Mouse (Mus musculus) left cerebral cortex, postnatal 4 days (tissue): ENCODE data around the gene Irs2. TPM values are rescaled to one million over a fixed set of nuclear protein-coding genes. Genes with fewer than 3 reads are reported as not detected.
A peak's percentile ranks its signal among the peaks of the same experiment; 100 is the strongest.

Experiments
- DNase-seq: peaks from one replicate; pipeline ENCODE4 v3.0.0-alpha.2; 2022
- intact Hi-C: fragments of 180-260 bp; cut with DNase I; formaldehyde crosslinking; loops from one replicate; pipeline ENCODE4 v1.15.1; 2025
- total RNA-seq, 2 experiments: library from RNA; stranded (reverse); gene quantifications; 2 replicates each; pipeline ENCODE4 v1.2.3; 2021

Irs2 gene
- total RNA-seq, 2 experiments from 2014 or later = 35.8 to 37.0 TPM

- intact Hi-C loops = no loop called here
Observed at GRCm38 (mm10) chr8:10964511-10965099, 43.7 kb downstream of the Irs2 start.

GRCm38 (mm10) chr8:10961989-10962388 is 46.3 kb downstream of the Irs2 start:
- DNase-seq = no peak
- intact Hi-C loops = no loop called here

More at GRCm38 (mm10) chr8:10964511-10965099, 43.7 kb downstream of the Irs2 start:
- no peak for DNase-seq

GRCm38 (mm10) chr8:10960277-10960819 is 47.9 kb downstream of the Irs2 start:
- peak; percentile 55 for DNase-seq
- intact Hi-C loops = no loop called here

DNA sequence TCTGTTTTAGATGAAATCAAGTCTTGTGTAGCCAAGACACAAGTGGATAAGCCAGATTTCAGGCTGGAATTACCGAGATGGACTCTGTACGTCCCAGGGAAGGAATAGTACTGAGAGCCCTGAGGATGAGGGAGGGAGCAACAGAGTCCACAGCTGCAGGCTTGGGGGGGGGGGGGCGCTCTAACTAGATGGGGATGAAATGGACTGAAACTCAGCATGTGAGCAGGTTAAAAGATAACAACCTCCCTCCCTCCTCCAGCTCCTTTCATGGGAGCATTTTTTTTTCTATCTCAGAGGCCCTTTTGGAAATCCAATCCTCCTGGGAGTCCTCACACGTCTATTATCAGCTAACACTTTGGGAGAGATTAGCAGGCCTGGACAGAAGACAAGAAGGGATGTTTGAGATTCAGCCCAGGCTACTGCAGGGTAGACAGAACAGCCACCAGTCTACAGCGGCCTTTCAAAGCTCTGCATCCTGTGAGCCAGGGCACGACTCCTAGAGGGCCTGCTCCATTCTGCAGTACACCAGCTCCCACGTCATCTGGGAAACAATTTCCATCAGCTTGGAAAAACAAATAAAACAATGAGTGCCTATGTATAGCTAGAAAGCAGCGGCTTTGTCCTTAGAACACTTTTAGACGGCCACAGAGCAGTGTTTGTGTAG is 50.8 kb downstream of the Irs2 start:
- DNase-seq = no peak
- intact Hi-C loops = no loop called here

DNA sequence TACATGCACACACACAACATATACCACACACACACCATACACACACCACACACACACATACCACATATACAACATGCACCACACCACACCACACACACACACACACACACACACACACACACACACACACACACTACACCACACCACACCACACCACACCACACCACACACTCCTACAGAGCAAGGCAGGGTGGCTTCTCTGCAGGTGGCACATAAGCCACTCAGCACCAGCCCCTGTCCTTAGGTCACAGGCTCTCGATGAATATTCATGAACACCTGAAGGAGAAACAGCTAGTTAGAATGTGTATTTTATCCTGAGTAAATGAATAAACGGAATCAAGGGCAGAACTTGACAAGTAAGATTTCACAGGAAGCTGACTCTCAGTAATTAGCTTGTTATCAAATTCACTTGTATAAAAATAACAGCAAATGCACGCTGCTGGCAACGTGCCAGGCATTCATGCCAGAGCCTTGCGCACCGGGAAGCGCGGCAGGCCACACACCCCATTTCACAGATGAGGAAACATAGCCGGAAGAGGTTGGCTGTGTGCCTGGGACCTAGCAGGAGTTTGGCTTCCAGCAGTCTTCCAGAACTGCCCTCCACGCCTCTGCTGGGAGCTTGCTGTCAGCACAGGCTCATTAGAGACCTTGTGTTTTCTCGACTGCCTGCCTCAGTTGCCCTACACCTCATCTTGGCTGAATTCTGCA is 54.8 kb downstream of the Irs2 start:
- intact Hi-C loops = no loop called here

GRCm38 (mm10) chr8:10952706-10953105 is 55.6 kb downstream of the Irs2 start:
- DNase-seq = no peak
- intact Hi-C loops = no loop called here

More for the DNA sequence above, 54.8 kb downstream of the Irs2 start:
- DNase-seq = peak; percentile 80

DNA sequence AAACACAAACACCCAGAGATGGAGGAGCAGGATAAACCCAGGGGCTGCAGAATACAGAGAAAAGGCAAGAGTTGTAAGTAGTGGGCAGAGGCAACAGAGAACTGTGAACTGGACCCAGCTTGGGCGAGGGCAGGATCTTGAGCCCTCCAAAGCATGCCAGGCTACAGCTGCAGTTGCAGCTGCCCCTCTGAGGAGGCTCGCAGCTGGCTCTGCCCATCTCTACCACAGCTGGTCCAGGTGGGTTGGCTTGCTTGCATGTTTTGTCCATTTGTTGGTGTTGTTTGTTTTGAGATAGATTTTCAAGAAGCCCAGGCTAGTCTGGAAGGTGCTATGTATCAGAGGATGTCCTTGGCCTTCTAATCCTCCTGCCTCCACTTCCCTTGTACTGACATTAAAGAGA is 56.0 kb downstream of the Irs2 start:
- intact Hi-C loops = no loop called here
- DNase-seq = no peak

DNA sequence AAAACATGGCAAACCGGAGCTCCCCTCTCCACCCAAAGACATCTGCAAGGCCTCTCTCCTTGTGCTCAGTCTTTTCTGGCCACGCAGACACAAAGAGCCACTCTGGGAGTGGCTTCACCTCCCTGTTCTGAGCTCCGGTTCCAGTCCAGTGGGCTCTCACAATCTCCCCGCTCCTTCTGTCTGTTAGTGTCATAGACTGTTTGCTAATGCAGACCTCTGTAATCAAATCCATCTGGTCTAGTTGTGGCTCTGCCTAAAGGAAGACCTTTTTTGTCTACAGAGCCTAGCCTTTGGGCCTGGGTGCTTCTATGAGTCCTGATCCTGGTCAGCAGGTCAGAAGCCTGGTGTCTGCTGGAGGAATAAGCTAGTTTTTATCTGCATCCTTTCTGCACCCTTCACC is 56.7 kb downstream of the Irs2 start:
- intact Hi-C loops = no loop called here

DNA sequence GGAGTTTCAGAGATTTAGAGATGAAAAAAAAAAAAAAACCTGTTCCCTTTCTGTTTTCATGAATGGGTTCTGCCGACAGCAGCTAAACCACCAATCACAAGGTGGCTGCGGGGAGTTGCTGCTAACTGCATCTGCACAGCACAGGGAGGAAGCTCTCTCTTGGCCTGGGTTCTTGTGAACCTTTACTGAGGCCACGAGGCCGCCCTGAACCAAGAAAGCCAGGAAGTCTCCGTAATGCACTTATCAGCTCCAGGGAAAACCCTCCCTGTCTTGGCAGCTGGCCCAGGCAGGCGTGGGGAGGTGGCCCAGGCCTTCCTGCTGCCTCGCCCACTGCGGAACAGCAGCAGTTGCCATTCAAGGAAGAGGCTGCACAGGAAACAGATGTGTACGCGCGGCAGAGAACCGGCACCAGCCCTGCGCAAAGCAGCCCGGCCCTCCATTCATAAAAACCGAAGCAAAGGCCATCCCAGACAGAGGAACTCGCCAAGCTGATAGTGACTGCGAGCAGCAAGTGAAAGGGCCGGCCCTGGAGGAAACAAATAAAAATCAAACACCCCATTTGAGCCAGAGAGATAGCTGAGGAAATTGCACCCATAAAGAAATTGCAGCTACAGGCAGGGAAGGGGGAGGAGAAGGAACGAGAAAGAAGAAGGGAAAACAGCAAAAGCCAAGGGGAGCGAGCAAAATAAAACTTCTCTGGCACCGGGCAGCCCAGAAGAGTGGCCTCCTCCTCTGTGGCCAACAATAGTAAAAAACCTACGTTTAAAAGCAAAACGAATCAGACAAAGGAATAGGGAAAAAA is 62.1 kb downstream of the Irs2 start:
- peak; percentile 67 for DNase-seq
- intact Hi-C loops = no loop called here

More for the DNA sequence above, 56.7 kb downstream of the Irs2 start:
- no peak for DNase-seq

DNA sequence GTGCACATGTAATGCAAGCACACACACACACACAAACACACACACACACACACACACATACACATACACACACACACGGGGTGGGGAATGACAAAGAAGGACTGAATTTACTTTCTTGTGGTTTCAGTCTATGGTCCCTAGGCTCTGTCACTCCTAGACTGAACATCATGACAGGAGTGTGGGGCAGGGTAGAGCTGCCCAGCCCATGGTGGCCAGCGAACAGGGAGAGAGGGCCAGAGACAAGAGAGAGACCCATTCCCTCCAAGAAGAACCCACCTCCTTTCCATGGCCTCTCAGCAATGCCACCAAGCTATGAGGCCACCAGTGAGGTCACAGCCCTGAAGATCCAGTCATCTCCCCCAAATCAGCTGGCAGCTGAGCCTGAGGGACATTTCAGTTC is 62.8 kb downstream of the Irs2 start:
- intact Hi-C loops = no loop called here
- no peak for DNase-seq

- no peak for DNase-seq
- intact Hi-C loops = no loop called here
Observed at GRCm38 (mm10) chr8:10943314-10944060, 64.8 kb downstream of the Irs2 start.

- intact Hi-C loops = no loop called here
- DNase-seq = no peak
Observed at GRCm38 (mm10) chr8:10939883-10940282, 68.4 kb downstream of the Irs2 start.

- intact Hi-C loops = no loop called here
- DNase-seq = no peak
Observed at GRCm38 (mm10) chr8:10939210-10939782, 69.0 kb downstream of the Irs2 start.

GRCm38 (mm10) chr8:10938284-10938683 is 70.0 kb downstream of the Irs2 start:
- DNase-seq = no peak
- intact Hi-C loops = no loop called here

DNA sequence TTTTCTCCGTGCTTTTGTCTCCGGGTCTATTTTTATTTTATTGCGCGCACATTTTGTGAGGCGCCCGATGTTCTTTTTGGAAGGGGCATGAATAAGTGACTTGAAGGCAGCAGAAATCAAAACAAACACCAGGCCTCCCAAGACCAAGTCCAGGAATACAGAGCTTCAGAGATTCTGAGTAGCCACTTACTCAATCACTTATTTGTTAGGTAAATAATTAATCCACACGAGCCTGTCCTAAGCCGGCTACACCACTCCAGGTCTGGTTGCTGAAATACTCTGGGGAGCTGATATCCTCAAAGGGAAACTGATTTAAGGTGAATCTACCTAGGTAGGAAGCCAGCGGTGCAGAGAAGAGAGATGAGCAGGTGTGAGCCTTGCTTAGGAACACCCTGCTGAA is 71.6 kb downstream of the Irs2 start:
- intact Hi-C loops = no loop called here
- DNase-seq = no peak

- no peak for DNase-seq
Observed at GRCm38 (mm10) chr8:10935231-10935630, 73.0 kb downstream of the Irs2 start.

More at GRCm38 (mm10) chr8:10935231-10935630, 73.0 kb downstream of the Irs2 start:
- intact Hi-C loops = no loop called here
